Mouse (Mus musculus): Measurements from ENCODE around the gene Vmn1r225. TPM values are rescaled to one million over a fixed set of nuclear protein-coding genes. Genes with fewer than 3 reads are reported as not detected.
"Not testable (repeated sequence)": the region's sequence is repeated elsewhere in the genome, so short reads cannot be mapped to it uniquely, and the experiment has no call there.

Vmn1r225 gene
- not detected in 2 replicates for polyA plus RNA-seq (2015; fragmentation: Nextera tagmentation; extraction: Ambion mirVana)

DNA sequence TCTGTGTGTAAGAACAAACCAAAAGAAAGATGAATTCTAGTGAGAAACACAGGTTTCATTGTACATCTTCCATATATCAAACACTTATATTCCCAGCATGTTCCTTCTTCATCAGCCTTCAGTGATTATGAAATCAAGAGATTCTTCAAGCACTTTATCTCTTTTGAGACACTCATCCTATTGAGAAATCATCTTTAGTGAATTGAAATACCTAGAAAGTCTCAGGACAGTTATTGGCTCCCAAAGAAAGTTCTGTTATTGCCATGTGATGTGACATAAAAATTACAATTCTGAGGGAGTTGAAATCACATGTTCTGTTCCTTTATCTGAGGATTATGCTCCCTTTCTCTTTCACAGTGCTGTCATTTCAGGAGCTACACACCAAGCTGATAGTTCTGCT lies at the start of gene Vmn1r225:
Vmn1r225 (plus strand) TSS at position 301 of the 400 bp plus-strand sequence.
- Histone ChIP-seq H3K4me1 (replicated peaks) (no peaks in the 10 kb centered on the region), H3K9ac (no peak within 1 kb of the TSS), H3K36me3 (no peaks in the 10 kb centered on the region), H3K27me3 (no peaks in the 10 kb centered on the region), H3K27ac (no peak within 1 kb of the TSS), H3K4me3 (no peak within 1 kb of the TSS), H3K9me3 (replicated peaks) (no peaks in the 10 kb centered on the region; the same call in 1 of the 2 replicates), H3K4me2 (no peak within 1 kb of the TSS)
- no peak for ATAC-seq (replicated peaks; ENCODE audit: insufficient number of reproducible peaks, insufficient read depth, low FRiP score, low read depth)

DNA sequence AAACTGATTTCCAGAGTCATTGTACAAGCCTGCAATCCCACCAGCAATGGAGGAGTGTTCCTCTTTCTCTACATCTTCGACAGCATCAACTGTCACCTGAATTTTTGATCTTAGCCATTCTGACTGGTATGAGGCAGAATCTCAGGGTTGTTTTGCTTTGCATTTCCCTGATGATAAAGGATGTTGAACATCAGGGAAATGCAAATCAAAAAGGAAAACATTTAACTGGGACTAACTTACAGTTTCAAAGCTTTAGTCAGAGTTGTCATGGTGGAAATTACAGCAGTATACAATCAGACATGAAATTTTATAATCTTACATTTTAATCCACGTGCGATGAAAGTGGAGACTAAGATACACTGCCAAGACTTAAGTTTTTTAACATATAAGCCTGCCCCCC lies 24.6 kb upstream of the Vmn1r225 start:
- H3K9ac ChIP-seq, result no peak overlapping the region
- H3K4me3 ChIP-seq, result no peak overlapping the region
- 54% methylated on average over 3 of the region's 3 CpGs for WGBS
- ATAC-seq (replicated peaks; ENCODE audit: insufficient number of reproducible peaks, insufficient read depth, low FRiP score, low read depth), result no peak
- H3K27ac ChIP-seq, result no peak overlapping the region
- H3K9me3 ChIP-seq (replicated peaks), result no peaks in the 10 kb centered on the region; the same call in 1 of the 2 replicates
- no peaks in the 10 kb centered on the region for H3K4me1 ChIP-seq (replicated peaks)
- H3K4me2 ChIP-seq, result no peak overlapping the region
- H3K27me3 ChIP-seq, result no peaks in the 10 kb centered on the region
- H3K36me3 ChIP-seq, result no peaks in the 10 kb centered on the region

DNA sequence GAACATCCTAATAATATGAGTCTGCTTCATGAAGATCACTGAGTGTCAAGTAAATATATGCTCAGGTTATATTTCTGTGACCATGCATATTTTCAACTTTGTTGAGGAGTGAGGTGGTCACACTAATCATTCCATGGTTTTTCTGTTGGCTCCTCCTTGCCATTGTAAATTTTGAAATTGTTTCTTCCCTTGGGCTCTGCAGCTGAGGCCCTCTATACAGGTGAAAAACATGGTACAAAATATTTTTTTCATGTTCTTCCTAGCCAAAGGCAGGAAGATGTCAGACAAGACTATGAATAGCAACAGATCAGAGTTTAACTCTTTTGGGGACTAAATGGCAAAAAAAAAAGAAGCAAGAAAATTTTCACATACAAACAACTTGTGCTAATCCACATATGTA lies 16.7 kb upstream of the Vmn1r225 start, which contains the start of gene Vmn2r108:
Vmn2r108 (minus strand) TSS at position 101 of the 400 bp plus-strand sequence.
- no peak within 1 kb of the TSS for H3K4me3 ChIP-seq
- no peak for ATAC-seq (replicated peaks; ENCODE audit: insufficient number of reproducible peaks, insufficient read depth, low FRiP score, low read depth)
- no peaks in the 10 kb centered on the region for H3K9me3 ChIP-seq (replicated peaks)

DNA sequence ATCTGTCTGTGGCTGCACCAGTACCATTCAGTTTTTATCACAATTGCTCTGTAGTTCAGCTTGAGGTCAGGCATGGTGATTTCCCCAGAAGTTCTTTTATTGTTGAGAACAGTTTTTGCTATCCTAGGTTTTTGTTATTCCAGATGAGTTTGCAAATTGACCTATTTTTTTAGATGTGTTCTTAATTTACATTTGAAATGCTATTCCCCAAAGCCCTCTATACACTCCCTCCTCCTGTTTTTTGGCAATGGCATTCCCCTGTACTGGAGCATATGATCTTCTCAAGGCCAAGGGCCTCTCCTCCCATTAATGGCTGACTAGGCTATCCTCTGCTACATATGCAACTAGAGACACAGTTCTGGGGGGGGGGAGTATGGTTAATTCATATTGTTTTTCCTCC lies 10.3 kb downstream of the Vmn1r225 start:
- not testable (repeated sequence) for H3K27me3 ChIP-seq; H3K4me2 ChIP-seq; H3K4me1 ChIP-seq (replicated peaks); ATAC-seq (replicated peaks; ENCODE audit: insufficient number of reproducible peaks, insufficient read depth, low FRiP score, low read depth); H3K36me3 ChIP-seq; H3K27ac ChIP-seq; H3K9me3 ChIP-seq (replicated peaks); H3K4me3 ChIP-seq; H3K9ac ChIP-seq

More for the DNA sequence above, 16.7 kb upstream of the Vmn1r225 start, which contains the start of gene Vmn2r108:
- H3K27me3 ChIP-seq, result no peaks in the 10 kb centered on the region
- no peaks in the 10 kb centered on the region for H3K4me1 ChIP-seq (replicated peaks)
- no peaks in the 10 kb centered on the region for H3K36me3 ChIP-seq
- H3K4me2 ChIP-seq, result no peak within 1 kb of the TSS
- H3K27ac ChIP-seq, result no peak within 1 kb of the TSS
- H3K9ac ChIP-seq, result no peak within 1 kb of the TSS

Other genes with a start within 250 kb of the Vmn1r225 start
- not detected in 2 replicates for gene Vmn2r106, start 212.6 kb upstream of the Vmn1r225 start, polyA plus RNA-seq (2015; fragmentation: Nextera tagmentation; extraction: Ambion mirVana)
- not detected in 2 replicates for gene Vmn2r107, start 152.9 kb upstream of the Vmn1r225 start, polyA plus RNA-seq (2015; fragmentation: Nextera tagmentation; extraction: Ambion mirVana)
- gene Vmn1r224, start 84.0 kb upstream of the Vmn1r225 start, polyA plus RNA-seq (2015; fragmentation: Nextera tagmentation; extraction: Ambion mirVana), result not detected in 2 replicates
- not detected in 2 replicates for gene Vmn2r108, start 16.8 kb upstream of the Vmn1r225 start, polyA plus RNA-seq (2015; fragmentation: Nextera tagmentation; extraction: Ambion mirVana)
- not detected in 2 replicates for gene Vmn2r109, start 66.6 kb downstream of the Vmn1r225 start, polyA plus RNA-seq (2015; fragmentation: Nextera tagmentation; extraction: Ambion mirVana)
- gene Vmn2r110, start 98.3 kb downstream of the Vmn1r225 start, polyA plus RNA-seq (2015; fragmentation: Nextera tagmentation; extraction: Ambion mirVana), result not detected in 2 replicates
- not detected in 2 replicates for gene Fpr-rs3, start 126.7 kb downstream of the Vmn1r225 start, polyA plus RNA-seq (2015; fragmentation: Nextera tagmentation; extraction: Ambion mirVana)
- gene Vmn1r226, start 184.7 kb downstream of the Vmn1r225 start, polyA plus RNA-seq (2015; fragmentation: Nextera tagmentation; extraction: Ambion mirVana), result not detected in 2 replicates
- not detected in 2 replicates for gene Vmn1r227, start 231.7 kb downstream of the Vmn1r225 start, polyA plus RNA-seq (2015; fragmentation: Nextera tagmentation; extraction: Ambion mirVana)

All from heart, embryonic 15.5 days (tissue).